Mouse (Mus musculus) forebrain, embryonic 11.5 days (tissue): ENCODE results near the gene Sqor. TPM values are rescaled to one million over a fixed set of nuclear protein-coding genes. Genes with fewer than 3 reads are reported as not detected.

Source experiments
- ATAC-seq: fragments of 200-750 bp; cut with Nextera tagmentation; replicated peaks from 2 replicates; pipeline ENCODE4 v1.8.0; 2017; ENCODE audit warnings: moderate TSS enrichment; ENCODE audit not compliant: low FRiP score
- DNase-seq: peaks from one replicate; pipeline ENCODE4 v3.0.0-alpha.2; 2017; ENCODE audit warnings: low spot score
- H3K27ac ChIP-seq: fragments of 300-500 bp; sonication (generic); 2 replicates; pipeline ENCODE4 v1.5.1; 2014; ENCODE audit warnings: low read depth, low read length
- H3K27me3 ChIP-seq: fragments of 300-500 bp; sonication (generic); 2 replicates; pipeline ENCODE4 v1.6.1; 2014; ENCODE audit warnings: mild to moderate bottlenecking, low read length, mixed read lengths; ENCODE audit not compliant: control insufficient read depth, insufficient read depth
- H3K36me3 ChIP-seq: fragments of 300-500 bp; sonication (generic); 2 replicates; pipeline ENCODE4 v1.6.1; 2014; ENCODE audit warnings: mild to moderate bottlenecking, low read length, moderate library complexity, mixed read lengths; ENCODE audit not compliant: control insufficient read depth, insufficient read depth
- H3K4me1 ChIP-seq: fragments of 300-500 bp; sonication (generic); replicated peaks from 2 replicates; pipeline ENCODE4 v1.6.1; 2014; ENCODE audit warnings: low read length, mixed read lengths; ENCODE audit not compliant: control insufficient read depth, insufficient read depth
- H3K4me2 ChIP-seq: fragments of 300-500 bp; sonication (generic); 2 replicates; pipeline ENCODE4 v1.6.1; 2014; ENCODE audit warnings: low read depth, mild to moderate bottlenecking, low read length, moderate library complexity, mixed read lengths; ENCODE audit not compliant: severe bottlenecking
- H3K4me3 ChIP-seq: fragments of 300-500 bp; sonication (generic); 2 replicates; pipeline ENCODE4 v1.5.1; 2014; ENCODE audit warnings: low read depth, low read length
- H3K9ac ChIP-seq: fragments of 300-500 bp; sonication (generic); 2 replicates; pipeline ENCODE4 v1.6.1; 2014; ENCODE audit warnings: low read length
- H3K9me3 ChIP-seq: fragments of 300-500 bp; sonication (generic); 2 replicates; pipeline ENCODE4 v1.6.1; 2016; ENCODE audit warnings: low read length, mixed read lengths; ENCODE audit not compliant: control insufficient read depth
- WGBS: fragments of 180-500 bp; shearing (Covaris S2); extraction: QIAGEN DNeasy Blood & Tissue Kit; methylation state at CpG from one replicate; pipeline ENCODE4 v1.1.7; 2014; 5-methylcytosine and 5-hydroxymethylcytosine counted together
- polyA plus RNA-seq: library from polyadenylated mRNA; unstranded; fragments of >200 nt; fragmentation: Nextera tagmentation; extraction: Ambion mirVana; gene quantifications from 2 replicates; pipeline ENCODE4 v1.2.1, GENCODE M21; 2014

Sqor gene
- polyA plus RNA-seq, 1 experiment from 2014 or later = 3.1 TPM

DNA sequence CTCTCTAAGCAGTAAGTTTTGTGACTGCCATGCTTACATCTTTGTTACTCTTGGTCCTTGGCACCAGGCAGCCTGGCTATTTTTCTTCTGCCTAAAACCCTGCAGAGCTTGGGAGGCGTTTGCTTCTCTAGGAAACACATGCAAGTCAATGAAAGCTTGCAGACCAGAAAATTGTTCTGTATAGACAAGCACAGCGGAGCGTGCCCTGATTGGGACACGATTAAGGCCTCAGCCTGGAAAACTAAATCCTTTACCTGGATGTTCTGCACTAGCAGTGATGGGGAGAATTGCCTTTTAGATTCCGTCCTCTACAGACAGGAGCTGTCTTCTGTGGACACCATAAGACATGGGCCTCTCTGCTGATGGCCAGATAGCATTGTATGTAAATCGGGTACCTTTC is 39.4 kb downstream of the Sqor start:
- H3K36me3 ChIP-seq = no peaks in the 10 kb centered on the region
- ATAC-seq (no peak), DNase-seq (no peak)
- no peak overlapping the region for H3K4me3 ChIP-seq
- H3K27ac ChIP-seq = no peak overlapping the region
- 84% methylated on average over 6 of the region's 6 CpGs for WGBS
- H3K4me1 ChIP-seq = no peaks in the 10 kb centered on the region
- no peaks in the 10 kb centered on the region for H3K9me3 ChIP-seq
- no peaks in the 10 kb centered on the region for H3K27me3 ChIP-seq
- no peak overlapping the region for H3K9ac ChIP-seq
- no peak overlapping the region for H3K4me2 ChIP-seq

DNA sequence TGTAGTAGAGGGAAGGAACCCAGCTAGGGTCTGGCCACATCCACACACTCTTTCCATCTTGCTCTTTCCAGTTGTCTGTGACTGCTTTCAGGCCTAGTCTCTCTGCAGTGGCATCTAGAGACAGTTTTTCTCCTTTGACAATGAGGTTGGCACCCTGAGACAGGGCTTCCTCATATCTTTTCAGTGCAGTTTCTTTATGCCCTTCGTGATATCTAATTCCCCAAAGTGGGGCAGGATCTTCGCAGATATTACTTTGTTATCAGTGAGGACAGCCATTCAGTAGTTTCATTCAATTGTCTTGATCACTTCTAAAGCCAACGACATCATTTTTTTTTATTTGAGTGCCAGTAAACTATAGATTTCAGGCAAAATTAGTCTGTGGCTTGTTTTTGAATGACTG is 41.0 kb downstream of the Sqor start:
- WGBS = 91% methylated on average over 3 of the region's 3 CpGs
- H3K9me3 ChIP-seq = no peaks in the 10 kb centered on the region
- no peak overlapping the region for H3K9ac ChIP-seq
- ATAC-seq (no peak), DNase-seq (no peak)
- no peaks in the 10 kb centered on the region for H3K36me3 ChIP-seq
- H3K27me3 ChIP-seq = no peaks in the 10 kb centered on the region
- H3K27ac ChIP-seq = no peak overlapping the region
- no peak overlapping the region for H3K4me3 ChIP-seq
- no peak overlapping the region for H3K4me2 ChIP-seq
- H3K4me1 ChIP-seq = no peaks in the 10 kb centered on the region

DNA sequence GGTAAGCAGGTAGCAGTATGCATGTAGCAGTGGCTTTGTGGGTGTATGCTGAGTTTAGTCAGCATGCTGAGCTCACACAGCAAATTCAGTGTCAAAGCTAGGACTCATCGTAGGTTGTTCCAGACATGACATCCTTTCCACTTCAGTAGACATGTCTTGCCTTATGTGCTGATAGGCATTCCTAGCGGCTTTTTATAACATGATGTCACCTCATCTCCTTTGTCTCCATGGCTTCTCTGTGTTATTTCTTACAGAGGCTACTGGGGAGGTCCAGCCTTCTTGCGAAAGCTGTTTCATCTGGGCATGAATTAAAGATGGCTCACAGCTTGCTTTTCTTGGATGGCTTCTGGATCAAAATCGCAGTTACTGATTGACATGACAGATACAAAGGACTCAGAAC is 44.0 kb downstream of the Sqor start:
- WGBS = 83% methylated on average over 4 of the region's 4 CpGs
- Histone ChIP-seq H3K9me3 (no peaks in the 10 kb centered on the region), H3K4me3 (no peak overlapping the region), H3K27me3 (no peaks in the 10 kb centered on the region), H3K4me2 (no peak overlapping the region), H3K9ac (no peak overlapping the region), H3K36me3 (no peaks in the 10 kb centered on the region), H3K4me1 (no peaks in the 10 kb centered on the region), H3K27ac (no peak overlapping the region)
- no peak for ATAC-seq
- no peak for DNase-seq

DNA sequence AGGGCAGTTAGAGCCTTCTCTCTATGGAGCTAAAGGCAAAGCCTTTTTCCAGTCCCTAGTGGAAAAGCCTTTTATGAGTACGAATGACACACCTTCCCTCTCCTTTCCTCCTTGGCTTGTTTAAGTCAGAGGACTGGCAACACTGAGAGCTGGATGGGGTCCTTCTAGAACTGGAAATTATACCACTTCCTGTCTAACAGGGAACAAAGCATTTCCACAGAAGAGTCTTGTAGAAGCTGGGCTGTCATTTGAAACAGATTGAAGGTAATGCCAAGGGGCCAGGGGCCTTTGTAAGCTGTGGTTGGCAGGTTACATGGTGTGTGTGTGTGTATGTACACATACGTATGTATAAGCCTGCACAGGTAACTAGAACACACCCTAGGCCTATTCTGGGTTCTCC is 51.9 kb downstream of the Sqor start:
- H3K4me3 ChIP-seq = no peak overlapping the region
- no peak overlapping the region for H3K9ac ChIP-seq
- H3K9me3 ChIP-seq = no peaks in the 10 kb centered on the region
- no peaks in the 10 kb centered on the region for H3K27me3 ChIP-seq
- no peaks in the 10 kb centered on the region for H3K36me3 ChIP-seq
- no peaks in the 10 kb centered on the region for H3K4me1 ChIP-seq
- WGBS = 75% methylated on average over 2 of the region's 2 CpGs
- DNase-seq (no peak), ATAC-seq (no peak)
- H3K27ac ChIP-seq = no peak overlapping the region
- no peak overlapping the region for H3K4me2 ChIP-seq

DNA sequence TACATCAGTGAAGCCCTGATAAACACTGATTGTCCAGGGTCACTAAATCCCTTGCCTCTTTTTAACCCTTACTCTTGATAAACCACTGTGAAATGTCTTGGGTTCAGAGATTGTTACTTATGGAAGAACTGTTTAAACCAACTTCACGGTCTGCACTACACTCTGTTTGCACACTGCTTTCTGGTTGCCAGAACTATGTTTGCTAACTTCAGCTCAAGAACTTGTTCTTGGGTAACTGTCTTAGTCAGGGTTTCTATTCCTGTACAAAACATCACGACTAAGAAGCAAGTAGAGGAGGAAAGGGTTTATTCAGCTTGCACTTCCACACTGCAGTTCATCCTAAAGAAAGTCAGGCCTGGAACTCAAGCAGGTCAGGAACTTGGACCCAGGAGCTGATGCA is 56.2 kb downstream of the Sqor start:
- no peaks in the 10 kb centered on the region for H3K9me3 ChIP-seq
- WGBS = 76% methylated on average over 2 of the region's 2 CpGs
- no peak overlapping the region for H3K9ac ChIP-seq

DNA sequence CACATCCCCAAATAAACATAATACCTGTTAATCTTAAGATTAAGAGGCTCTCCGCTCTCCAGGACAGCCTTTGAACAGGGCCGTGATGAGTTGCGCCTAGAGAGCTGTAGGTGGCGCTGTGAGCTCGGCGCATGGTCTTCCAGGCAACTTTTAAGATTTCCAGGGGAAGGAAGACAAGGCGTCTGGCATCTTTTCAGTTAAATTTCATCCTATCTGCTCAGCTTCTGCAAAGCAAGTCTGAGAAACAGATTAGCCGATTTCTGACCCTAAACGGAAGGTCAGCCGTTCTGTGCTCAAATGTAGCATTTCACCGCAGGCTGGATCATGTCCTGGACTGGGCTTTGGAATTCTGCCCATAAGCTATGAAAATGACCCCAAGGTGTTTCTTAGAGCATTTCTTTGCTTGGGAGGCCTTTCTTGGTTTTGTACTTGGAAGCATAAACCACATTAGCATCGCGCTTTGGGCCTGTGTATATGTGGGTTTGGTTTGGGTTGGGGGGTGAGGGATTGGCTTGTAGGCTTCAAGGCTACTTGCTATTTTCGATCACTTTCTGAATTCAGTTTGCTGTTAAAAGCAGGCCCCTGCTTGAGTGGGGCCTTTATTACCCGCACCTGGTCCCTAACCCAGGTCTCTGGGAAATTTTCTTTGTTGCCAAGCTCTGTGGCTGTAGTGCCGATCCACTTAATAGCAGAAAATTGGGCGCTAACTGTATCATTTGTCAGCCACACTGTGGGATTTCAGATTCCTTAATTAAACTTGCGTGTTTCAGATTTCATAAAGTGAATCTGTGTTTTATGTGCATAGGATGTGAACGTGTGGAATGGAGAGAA is 60.6 kb downstream of the Sqor start:
- DNase-seq (peak; percentile 80), ATAC-seq (peak; percentile 78)
- 43% methylated on average over 19 of the region's 19 CpGs for WGBS
- Histone ChIP-seq H3K9ac (no peak overlapping the region), H3K4me1 (0 out of 2 replicates have a peak, but pooled peaks cover 2% of the 10 kb centered on the region), H3K36me3 (no peaks in the 10 kb centered on the region), H3K27me3 (no peaks in the 10 kb centered on the region), H3K4me3 (no peak overlapping the region), H3K4me2 (0 out of 2 replicates have a peak overlapping the region, but pooled peaks have one; percentile 29), H3K9me3 (no peaks in the 10 kb centered on the region), H3K27ac (no peak overlapping the region)

More for the DNA sequence above, 56.2 kb downstream of the Sqor start:
- Histone ChIP-seq H3K4me2 (no peak overlapping the region), H3K4me1 (0 out of 2 replicates have a peak, but pooled peaks cover 2% of the 10 kb centered on the region), H3K36me3 (no peaks in the 10 kb centered on the region), H3K27ac (no peak overlapping the region), H3K4me3 (no peak overlapping the region), H3K27me3 (no peaks in the 10 kb centered on the region)
- DNase-seq (no peak), ATAC-seq (no peak)

DNA sequence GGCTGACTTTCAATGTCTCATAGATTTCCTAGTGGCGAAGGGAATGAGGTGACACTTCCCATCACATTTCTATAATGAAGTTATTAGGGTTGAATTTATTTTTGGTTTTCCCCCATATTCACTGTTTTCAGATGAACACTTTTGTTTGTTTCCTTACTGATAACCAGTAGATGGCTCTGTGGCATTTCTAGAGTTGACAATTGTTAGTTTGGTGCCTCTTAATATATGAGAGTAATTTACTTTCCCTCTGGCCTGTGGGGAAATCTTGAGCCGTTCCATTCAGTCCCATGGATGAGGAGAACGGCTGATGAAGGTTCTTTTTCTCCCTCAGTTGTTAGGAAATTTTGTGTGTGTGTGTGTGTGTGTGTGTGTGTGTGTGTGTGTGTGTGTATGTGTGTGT is 61.3 kb downstream of the Sqor start:
- Histone ChIP-seq H3K4me1 (0 out of 2 replicates have a peak, but pooled peaks cover 2% of the 10 kb centered on the region), H3K9ac (no peak overlapping the region), H3K4me2 (no peak overlapping the region), H3K36me3 (no peaks in the 10 kb centered on the region), H3K9me3 (no peaks in the 10 kb centered on the region), H3K27me3 (no peaks in the 10 kb centered on the region), H3K4me3 (no peak overlapping the region), H3K27ac (no peak overlapping the region)
- WGBS = 61% methylated on average over 3 of the region's 3 CpGs
- no peak for ATAC-seq
- no peak for DNase-seq

DNA sequence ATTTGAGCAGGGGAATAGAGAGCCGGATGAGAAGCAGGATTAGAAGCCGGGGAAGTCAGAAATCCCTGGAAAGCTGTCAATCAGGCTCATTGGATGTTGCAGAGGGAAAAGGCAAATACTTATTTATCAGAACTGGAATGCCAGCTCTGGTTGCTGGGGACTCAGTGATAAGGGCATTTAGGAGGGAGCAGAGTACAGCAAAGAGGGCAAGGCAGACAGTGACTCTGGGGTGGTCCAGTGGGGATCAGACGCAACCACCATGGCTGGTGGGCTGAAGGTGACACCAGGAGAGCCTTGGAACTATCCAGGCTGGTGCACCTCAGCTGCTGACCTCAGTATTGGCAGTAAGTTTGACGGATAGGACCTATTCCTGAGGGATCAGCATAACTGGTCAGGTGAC is 89.6 kb downstream of the Sqor start:
- no peaks in the 10 kb centered on the region for H3K36me3 ChIP-seq
- WGBS = 74% methylated on average over 4 of the region's 4 CpGs
- DNase-seq (no peak), ATAC-seq (no peak)
- no peaks in the 10 kb centered on the region for H3K9me3 ChIP-seq
- no peaks in the 10 kb centered on the region for H3K27me3 ChIP-seq
- H3K4me1 ChIP-seq = no peaks in the 10 kb centered on the region
- no peak overlapping the region for H3K4me2 ChIP-seq
- no peak overlapping the region for H3K9ac ChIP-seq
- H3K4me3 ChIP-seq = no peak overlapping the region
- H3K27ac ChIP-seq = no peak overlapping the region

DNA sequence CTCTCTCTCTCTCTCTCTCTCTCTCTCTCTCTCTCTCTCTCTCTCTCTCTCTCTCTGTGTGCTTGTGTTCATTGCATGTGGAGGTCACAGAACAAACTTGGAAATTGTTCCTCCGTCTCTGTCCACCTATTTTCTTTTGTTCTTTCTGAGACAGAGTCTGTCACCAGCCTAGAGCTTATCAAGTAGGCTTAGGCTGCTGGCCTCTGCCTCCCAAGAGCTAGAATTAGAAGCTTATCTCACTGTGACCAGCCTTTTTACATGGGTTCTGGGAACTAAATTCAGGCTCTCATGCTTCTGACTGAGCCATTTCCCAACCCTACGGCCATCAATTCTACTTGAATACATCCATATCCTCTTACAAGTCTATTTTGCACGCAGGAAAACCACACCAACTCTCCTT is 90.3 kb downstream of the Sqor start:
- H3K36me3 ChIP-seq = no peaks in the 10 kb centered on the region
- H3K27ac ChIP-seq = no peak overlapping the region
- H3K9me3 ChIP-seq = no peaks in the 10 kb centered on the region
- no peaks in the 10 kb centered on the region for H3K27me3 ChIP-seq
- ATAC-seq = no peak
- H3K4me1 ChIP-seq = no peaks in the 10 kb centered on the region
- H3K4me2 ChIP-seq = no peak overlapping the region
- 93% methylated on average over 3 of the region's 3 CpGs for WGBS
- DNase-seq = no peak
- no peak overlapping the region for H3K4me3 ChIP-seq
- no peak overlapping the region for H3K9ac ChIP-seq
